Mouse (Mus musculus) hindbrain, embryonic 10.5 days (tissue): Measurements from ENCODE around the gene Olig1. TPM values are rescaled to one million over a fixed set of nuclear protein-coding genes. Genes with fewer than 3 reads are reported as not detected.
"Not testable (repeated sequence)": the region's sequence is repeated elsewhere in the genome, so short reads cannot be mapped to it uniquely, and the experiment has no call there.

Source experiments
- DNase-seq: peaks from one replicate; pipeline ENCODE4 v3.0.0-alpha.2; 2017; ENCODE audit warnings: low spot score
- H3K27ac ChIP-seq: fragments of 300-500 bp; sonication (generic); 2 replicates; pipeline ENCODE4 v1.5.1; 2016; ENCODE audit warnings: mild to moderate bottlenecking, moderate library complexity
- H3K27me3 ChIP-seq: fragments of 300-500 bp; sonication (generic); 2 replicates; pipeline ENCODE4 v1.6.1; 2016; ENCODE audit warnings: mild to moderate bottlenecking; ENCODE audit not compliant: poor library complexity, insufficient read depth, severe bottlenecking
- H3K36me3 ChIP-seq: fragments of 300-500 bp; sonication (generic); 2 replicates; pipeline ENCODE4 v1.6.1; 2016; ENCODE audit warnings: mild to moderate bottlenecking, moderate library complexity
- H3K4me1 ChIP-seq: fragments of 300-500 bp; sonication (generic); replicated peaks from 2 replicates; pipeline ENCODE4 v1.6.1; 2016; ENCODE audit warnings: mild to moderate bottlenecking
- H3K4me3 ChIP-seq: fragments of 300-500 bp; sonication (generic); 2 replicates; pipeline ENCODE4 v1.5.1; 2016; ENCODE audit warnings: mild to moderate bottlenecking, moderate library complexity
- H3K9me3 ChIP-seq: fragments of 300-500 bp; sonication (generic); 2 replicates; pipeline ENCODE4 v1.6.1; 2016; ENCODE audit warnings: mild to moderate bottlenecking, moderate library complexity
- WGBS: fragments of 180-500 bp; shearing (Covaris S2); methylation state at CpG from one replicate; pipeline ENCODE4 v1.1.7; 2016; 5-methylcytosine and 5-hydroxymethylcytosine counted together
- polyA plus RNA-seq: library from polyadenylated mRNA; unstranded; fragments of >200 nt; fragmentation: Nextera tagmentation; extraction: Ambion mirVana; gene quantifications from 2 replicates; pipeline ENCODE4 v1.2.1, GENCODE M21; 2016

Olig1 gene
- polyA plus RNA-seq, 1 experiment from 2014 or later: 1.4 TPM

DNA sequence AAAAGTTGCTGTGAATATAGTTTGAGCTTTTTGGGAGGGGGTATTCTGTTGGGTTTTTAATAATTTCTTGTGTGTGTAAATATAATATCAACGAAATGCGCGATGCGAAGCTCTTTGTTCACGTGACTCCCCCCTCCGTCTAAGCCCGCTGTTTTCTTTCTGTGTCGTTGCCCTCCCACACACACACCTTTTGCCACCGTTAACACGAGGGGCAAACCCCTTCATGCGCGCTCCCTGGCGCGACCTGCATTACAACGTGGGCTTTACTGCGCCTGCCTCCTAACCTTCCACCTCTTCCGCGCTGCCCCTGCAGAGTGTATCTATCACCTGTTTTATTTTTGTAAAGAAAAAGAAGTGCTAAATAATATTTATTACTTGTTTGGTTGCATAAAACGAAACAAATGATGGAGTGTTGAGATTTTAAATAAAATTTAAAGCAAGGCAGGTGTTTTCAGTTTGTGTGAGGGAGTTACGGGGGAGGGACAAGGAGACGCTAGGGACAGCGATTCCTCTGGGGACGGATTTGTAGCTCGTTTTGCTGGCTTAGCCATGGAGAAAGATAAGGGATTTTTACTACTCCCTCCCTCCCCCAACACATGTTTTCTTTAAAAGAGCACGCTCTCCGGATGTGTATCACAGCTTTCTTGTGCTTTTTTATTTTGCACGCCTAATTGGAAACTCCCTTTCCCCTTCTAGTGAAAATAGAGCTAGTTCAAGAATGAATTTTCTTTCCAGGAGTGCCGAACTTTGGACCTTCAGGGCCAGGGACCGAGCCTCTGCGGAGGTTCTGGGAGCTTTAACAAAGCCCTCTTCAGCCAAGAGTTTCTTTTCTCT, 41.1 kb upstream of the Olig1 start:
- H3K27me3 ChIP-seq: peaks cover 100% of the 10 kb centered on the region
- H3K4me3 ChIP-seq: no peak overlapping the region
- H3K9me3 ChIP-seq: no peaks in the 10 kb centered on the region
- no peak overlapping the region for H3K27ac ChIP-seq
- H3K36me3 ChIP-seq: no peaks in the 10 kb centered on the region
- peak; percentile 49 for DNase-seq
- 1% methylated on average over 30 of the region's 30 CpGs for WGBS
- peaks cover 51% of the 10 kb centered on the region for H3K4me1 ChIP-seq

DNA sequence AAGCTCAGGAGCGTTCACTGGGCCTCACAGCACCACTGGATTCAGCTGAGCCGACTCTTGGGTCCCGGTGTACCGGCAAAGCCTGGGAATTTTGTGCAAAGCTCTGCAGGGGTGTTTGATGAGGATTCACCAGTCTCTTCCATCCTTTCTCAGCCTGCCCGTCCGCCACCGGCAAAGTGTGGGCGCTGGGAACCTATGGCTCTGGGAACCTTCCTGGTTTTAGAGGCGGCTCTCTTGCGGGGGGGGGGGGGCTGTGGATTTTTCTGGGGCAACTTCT, 40.6 kb upstream of the Olig1 start:
- no peak for DNase-seq
- H3K9me3 ChIP-seq: no peaks in the 10 kb centered on the region
- peaks cover 47% of the 10 kb centered on the region for H3K4me1 ChIP-seq
- under 1% methylated on average over 10 of the region's 10 CpGs for WGBS
- H3K36me3 ChIP-seq: no peaks in the 10 kb centered on the region
- no peak overlapping the region for H3K4me3 ChIP-seq
- H3K27me3 ChIP-seq: peaks cover 100% of the 10 kb centered on the region
- no peak overlapping the region for H3K27ac ChIP-seq

DNA sequence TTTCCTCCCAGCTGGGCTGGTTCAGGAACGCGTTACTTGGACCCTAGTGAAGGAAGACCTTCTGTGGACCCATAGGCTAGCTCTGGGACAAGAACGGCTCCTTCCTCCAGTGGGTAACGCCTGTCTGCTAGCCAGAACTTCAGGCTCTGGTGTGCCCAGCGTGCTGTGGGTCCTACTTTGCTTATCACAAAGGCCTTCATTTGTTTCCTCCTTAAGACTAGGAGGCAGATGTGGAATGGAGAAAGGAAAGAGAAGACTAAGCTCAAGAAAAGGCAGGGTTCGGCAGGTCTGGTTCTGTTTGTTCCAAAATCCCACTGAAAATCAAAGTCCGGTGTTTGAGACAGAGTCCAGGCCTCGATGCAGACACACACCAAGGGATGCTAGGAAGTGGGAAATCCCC, 39.9 kb upstream of the Olig1 start:
- peaks cover 47% of the 10 kb centered on the region for H3K4me1 ChIP-seq
- DNase-seq: peak; percentile 31
- no peaks in the 10 kb centered on the region for H3K9me3 ChIP-seq
- no peak overlapping the region for H3K27ac ChIP-seq
- H3K4me3 ChIP-seq: no peak overlapping the region
- H3K27me3 ChIP-seq: peaks cover 100% of the 10 kb centered on the region
- no peaks in the 10 kb centered on the region for H3K36me3 ChIP-seq
- 5% methylated on average over 8 of the region's 8 CpGs for WGBS

DNA sequence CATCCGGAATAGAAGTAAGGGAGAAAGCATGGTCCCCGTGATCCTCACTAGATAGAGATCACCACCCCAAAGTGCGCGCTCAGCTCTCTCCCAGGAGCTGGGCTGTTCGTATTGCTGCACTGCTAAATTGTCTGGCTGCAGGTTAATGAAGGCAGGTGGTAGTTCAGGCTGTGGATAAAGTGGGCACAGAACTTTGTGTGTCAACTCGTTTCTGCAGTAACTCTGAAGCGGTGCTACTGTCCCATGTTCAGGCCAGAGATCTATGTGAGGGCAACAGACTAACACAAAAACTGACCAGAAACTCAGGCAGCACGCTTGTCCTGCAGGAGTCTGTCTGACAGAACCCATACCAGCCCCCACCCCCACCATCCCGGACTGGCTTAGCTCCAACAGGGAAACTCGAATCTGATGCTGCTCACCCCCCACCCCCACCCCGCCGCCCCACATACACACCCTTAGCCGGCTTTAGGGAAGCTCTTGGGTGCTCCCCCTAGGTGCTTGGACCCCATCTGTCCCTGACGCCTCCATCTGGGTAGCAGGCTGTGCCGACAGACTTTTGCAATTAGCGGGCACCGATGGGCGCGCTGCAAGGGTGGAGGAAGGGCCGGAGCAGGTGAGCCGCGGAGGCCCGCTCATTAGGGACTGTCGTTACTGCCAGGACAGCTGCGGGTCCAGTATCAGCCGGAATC, 37.6 kb upstream of the Olig1 start:
- Histone ChIP-seq H3K27ac (no peak overlapping the region), H3K4me3 (no peak overlapping the region), H3K4me1 (peaks cover 25% of the 10 kb centered on the region), H3K9me3 (no peaks in the 10 kb centered on the region), H3K27me3 (peaks cover 100% of the 10 kb centered on the region), H3K36me3 (no peaks in the 10 kb centered on the region)
- DNase-seq: peak; percentile 38
- WGBS: 3% methylated on average over 26 of the region's 26 CpGs

DNA sequence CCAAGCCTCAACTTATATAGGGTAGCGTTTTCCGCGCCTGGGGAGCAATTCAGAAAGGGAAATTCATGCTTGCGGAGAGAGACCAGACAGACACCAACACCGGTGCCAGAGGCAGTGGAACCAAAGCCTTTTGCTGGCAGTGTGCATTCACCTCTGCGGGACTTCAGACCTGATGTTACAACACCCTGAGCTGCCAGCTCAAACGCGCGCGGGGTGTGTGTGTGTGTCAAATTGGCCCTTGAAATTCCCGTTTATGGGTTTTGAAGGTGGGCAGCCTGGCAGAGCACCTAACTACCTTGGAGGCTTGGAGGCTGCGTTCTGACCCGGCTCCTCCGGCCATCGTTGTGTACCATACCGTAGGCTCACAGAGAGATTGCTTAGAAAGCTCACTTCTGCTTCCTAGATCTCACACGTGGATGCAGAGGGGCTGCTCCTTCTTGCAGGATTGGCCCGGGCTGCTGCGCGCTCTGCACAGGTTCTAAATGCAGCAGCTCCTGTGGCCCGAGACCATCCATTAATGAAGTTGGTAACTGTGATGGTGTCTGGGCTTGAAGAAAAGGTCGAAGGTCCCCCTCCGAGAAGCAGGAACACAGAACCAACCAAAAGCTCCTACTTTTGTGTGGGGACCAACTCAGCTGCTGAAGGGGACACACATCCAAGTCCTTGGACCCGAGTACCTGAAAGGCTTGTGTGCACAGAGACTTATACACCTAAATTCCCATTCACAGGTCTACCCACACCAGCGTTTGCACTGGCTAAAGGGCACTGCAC, 36.9 kb upstream of the Olig1 start:
- H3K9me3 ChIP-seq: no peaks in the 10 kb centered on the region
- WGBS: 4% methylated on average over 25 of the region's 25 CpGs
- no peaks in the 10 kb centered on the region for H3K36me3 ChIP-seq
- H3K27me3 ChIP-seq: peaks cover 100% of the 10 kb centered on the region
- peaks cover 21% of the 10 kb centered on the region; the same call in 1 of the 2 replicates for H3K4me1 ChIP-seq
- peak; percentile 41 for DNase-seq
- no peak overlapping the region for H3K27ac ChIP-seq
- no peak overlapping the region for H3K4me3 ChIP-seq

DNA sequence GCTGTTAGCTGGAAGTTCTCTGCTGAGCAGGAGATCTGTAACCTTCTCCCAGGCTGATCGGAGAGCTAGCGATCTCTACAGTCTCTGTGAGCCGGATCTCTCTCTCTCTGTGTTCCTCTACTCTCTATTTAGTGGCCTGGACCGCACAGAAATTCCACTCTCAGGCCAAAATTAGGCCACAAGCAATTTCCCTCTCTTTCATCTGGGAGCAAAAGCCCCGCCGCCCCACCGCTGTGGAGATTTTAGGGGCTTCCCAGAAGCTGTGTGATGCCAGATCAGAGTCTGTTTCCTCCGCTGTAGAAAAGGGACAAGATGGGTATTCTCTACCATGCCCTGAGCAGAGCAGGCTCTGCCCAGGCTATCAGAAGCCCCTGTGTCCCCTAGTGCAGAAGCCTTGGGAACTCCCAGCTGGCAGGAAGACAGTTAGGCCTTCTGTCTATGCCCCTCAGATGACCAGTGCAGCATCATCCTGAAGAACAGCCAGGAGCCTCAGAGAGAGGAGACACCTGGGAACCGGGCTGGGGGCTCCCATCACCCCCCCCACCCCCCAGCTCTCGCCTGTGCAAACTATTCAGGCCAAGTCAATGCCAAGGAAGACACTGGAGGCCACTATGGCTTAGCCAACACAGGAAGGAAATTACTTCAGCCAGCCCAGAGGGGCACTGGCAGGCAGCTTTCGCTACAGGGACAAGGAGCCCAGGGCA, 36.2 kb upstream of the Olig1 start:
- peak; percentile 21 for DNase-seq
- Histone ChIP-seq H3K36me3 (no peaks in the 10 kb centered on the region), H3K27ac (no peak overlapping the region), H3K9me3 (no peaks in the 10 kb centered on the region), H3K27me3 (peaks cover 100% of the 10 kb centered on the region), H3K4me1 (peaks cover 21% of the 10 kb centered on the region; the same call in 1 of the 2 replicates), H3K4me3 (no peak overlapping the region)
- WGBS: 12% methylated on average over 11 of the region's 11 CpGs

DNA sequence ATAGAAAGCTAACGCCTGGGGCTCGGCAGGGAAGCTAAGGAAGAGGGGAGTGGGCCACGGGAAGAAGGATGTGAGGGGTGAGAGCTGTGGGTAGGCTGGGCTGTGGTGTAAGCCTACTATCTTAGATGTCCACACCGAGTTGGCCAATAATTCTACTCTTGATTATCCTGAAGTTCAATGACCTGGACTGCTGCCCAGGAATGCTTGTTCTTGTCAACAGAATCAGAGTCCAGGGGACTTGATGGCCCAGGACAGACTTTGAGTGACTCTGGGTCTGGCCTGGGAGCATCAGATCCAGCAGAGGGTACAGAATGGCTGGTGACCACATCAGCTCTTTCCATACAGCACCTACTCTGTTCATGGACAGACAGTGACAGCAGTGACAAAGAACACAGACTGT, 30.5 kb upstream of the Olig1 start:
- Histone ChIP-seq H3K4me3 (no peak overlapping the region), H3K27me3 (peaks cover 97% of the 10 kb centered on the region), H3K27ac (no peak overlapping the region), H3K36me3 (no peaks in the 10 kb centered on the region), H3K4me1 (no peaks in the 10 kb centered on the region), H3K9me3 (no peaks in the 10 kb centered on the region)
- DNase-seq: no peak
- WGBS: 78% methylated on average over 4 of the region's 4 CpGs

DNA sequence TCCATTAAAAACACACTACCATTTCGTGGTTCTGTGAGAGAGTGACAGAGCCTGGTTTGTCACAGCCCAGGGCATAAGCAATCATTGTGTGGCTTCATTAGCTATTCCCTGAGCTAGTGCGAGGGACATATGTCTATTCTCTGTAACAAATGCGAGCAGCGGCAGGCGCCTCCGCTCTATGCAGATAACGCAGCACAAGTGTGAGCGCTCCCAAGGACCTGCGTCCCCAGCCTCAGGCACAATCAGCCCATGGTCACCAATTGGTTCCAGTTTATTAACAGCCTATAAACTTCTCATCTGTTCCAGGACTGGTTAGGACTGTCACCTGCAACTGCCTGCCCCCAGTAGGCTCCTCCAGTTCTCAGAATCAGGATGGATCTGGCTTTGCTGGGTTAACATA, 23.3 kb upstream of the Olig1 start:
- no peak overlapping the region for H3K4me3 ChIP-seq
- WGBS: 46% methylated on average over 9 of the region's 9 CpGs
- H3K27ac ChIP-seq: no peak overlapping the region
- H3K36me3 ChIP-seq: no peaks in the 10 kb centered on the region
- H3K4me1 ChIP-seq: peaks cover 3% of the 10 kb centered on the region; the same call in 1 of the 2 replicates
- no peaks in the 10 kb centered on the region for H3K9me3 ChIP-seq
- no peak for DNase-seq
- H3K27me3 ChIP-seq: peaks cover 64% of the 10 kb centered on the region

DNA sequence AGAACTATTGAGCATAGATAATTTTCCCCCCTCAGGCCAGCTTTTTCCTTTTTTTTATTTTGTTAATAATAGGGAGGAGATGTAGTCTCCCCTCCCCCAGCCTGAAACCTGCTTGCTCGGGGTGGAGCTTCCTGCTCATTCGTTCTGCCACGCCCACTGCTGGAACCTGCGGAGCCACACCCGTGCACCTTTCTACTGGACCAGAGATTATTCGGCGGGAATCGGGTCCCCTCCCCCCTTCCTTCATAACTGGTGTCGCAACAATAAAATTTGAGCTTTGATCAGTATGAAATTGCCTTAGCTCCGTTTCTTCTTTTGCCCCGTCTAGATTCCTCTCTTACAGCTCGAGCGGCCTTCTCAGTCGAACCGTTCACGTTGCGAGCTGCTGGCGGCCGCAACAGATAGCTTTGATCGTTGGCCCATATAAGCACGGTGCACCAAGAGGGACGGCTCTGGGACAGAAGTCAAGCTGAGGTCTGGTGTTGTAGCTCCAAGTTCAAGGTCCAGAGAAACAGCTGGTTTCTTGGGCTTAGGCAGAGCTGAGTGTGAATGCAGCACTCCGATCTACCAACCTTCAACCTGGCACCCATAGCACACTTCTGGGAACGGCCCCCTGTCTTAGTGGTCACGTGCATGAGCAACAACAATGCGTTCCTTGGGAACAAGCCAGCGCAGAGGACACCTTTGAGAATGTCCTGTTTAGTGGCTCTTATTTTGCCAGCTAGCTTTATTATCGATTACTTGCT, 14.0 kb upstream of the Olig1 start:
- not testable (repeated sequence) for H3K4me1 ChIP-seq, H3K4me3 ChIP-seq, DNase-seq, H3K36me3 ChIP-seq, H3K27ac ChIP-seq, H3K9me3 ChIP-seq
- peaks cover 50% of the 10 kb centered on the region for H3K27me3 ChIP-seq
- 17% methylated on average over 23 of the region's 28 CpGs for WGBS

DNA sequence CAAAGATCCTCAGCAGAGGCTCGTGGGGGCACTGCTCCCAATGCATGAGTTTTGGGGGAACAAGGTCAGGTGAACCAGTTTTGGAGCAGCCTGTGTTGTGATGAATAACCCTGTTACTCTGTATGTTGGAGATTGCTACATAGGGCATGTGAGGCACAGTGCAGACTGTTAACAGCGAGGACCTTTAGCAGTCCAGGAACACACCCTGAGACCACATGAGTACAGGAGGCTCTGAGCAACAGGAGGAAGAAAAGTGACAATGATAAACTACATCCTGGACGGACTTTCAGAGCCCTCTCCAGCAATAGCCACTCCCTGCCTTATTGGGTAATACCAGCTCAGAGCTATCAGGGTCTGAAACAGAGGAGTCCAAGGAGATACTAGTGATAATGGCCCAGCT, 10.6 kb upstream of the Olig1 start:
- Histone ChIP-seq H3K4me3 (no peak overlapping the region), H3K27ac (no peak overlapping the region), H3K9me3 (no peaks in the 10 kb centered on the region), H3K4me1 (peaks cover 20% of the 10 kb centered on the region), H3K27me3 (peaks cover 84% of the 10 kb centered on the region), H3K36me3 (no peaks in the 10 kb centered on the region)
- DNase-seq: no peak
- WGBS: 72% methylated on average over 3 of the region's 3 CpGs

DNA sequence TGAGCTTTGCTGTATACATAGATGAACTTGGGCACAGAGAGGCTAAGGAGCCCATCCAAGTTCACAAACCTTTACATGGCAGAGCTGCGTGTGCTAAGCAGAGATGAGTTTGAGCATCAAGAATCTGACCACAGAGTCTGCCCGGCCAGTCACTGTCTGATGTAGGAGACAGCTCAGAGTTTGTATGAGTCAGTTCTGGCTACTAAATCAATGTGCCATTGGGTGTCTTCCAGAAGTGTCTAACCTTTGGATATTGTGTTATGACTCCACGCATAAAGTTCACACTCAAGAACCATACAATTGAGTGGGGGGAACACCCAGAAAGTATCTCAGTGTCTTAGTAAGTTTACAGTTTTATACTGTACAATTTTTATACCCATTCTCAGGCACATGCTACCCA, 8.7 kb upstream of the Olig1 start:
- WGBS: 92% methylated on average over 3 of the region's 3 CpGs
- Histone ChIP-seq H3K4me1 (peaks cover 20% of the 10 kb centered on the region), H3K36me3 (no peaks in the 10 kb centered on the region), H3K27me3 (peaks cover 100% of the 10 kb centered on the region), H3K27ac (no peak overlapping the region), H3K9me3 (no peaks in the 10 kb centered on the region), H3K4me3 (no peak overlapping the region)
- DNase-seq: no peak
